Mouse (Mus musculus) 3134 (cell line): ENCODE results near the gene Hmox1.
A peak's percentile ranks its signal among the peaks of the same experiment; 100 is the strongest.

ENCODE experiments used
- DNase-seq: peaks from one replicate; pipeline ENCODE4 v3.0.0-alpha.2; 2011; ENCODE audit warnings: low spot score; ENCODE audit not compliant: insufficient read length; ENCODE audit errors: extremely low read depth

Gene Hmox1

GRCm38 (mm10) chr8:75093399-75094156 is at the start of gene Hmox1:
Gene Hmox1 (plus strand): TSS chr8:75093621.
- peak; percentile 96 for DNase-seq

GRCm38 (mm10) chr8:75046303-75046702 is 47.1 kb upstream of the Hmox1 start:
- no peak for DNase-seq

- DNase-seq, result no peak
Observed at GRCm38 (mm10) chr8:75047784-75048183, 45.6 kb upstream of the Hmox1 start.

DNA sequence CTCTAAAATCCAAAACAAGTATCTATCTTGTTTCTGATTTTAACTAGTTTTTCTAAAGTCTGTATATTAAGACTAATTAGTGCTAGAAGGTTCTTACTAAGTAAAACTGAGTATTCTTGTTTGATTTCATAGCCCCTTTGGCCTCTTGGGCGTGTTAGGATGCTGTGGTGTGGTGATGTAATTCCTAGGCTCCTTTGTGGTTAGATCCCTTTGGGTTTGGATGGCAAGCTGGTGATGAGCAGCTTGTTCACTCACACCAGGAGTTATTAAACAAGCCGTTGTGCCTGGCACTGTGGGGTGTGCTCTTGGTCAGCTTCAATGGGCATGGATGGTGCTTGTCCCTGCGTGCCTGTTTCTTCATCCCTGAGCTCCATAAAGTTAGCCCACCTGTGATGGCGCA is 40.1 kb upstream of the Hmox1 start:
- DNase-seq, result peak; percentile 41

DNA sequence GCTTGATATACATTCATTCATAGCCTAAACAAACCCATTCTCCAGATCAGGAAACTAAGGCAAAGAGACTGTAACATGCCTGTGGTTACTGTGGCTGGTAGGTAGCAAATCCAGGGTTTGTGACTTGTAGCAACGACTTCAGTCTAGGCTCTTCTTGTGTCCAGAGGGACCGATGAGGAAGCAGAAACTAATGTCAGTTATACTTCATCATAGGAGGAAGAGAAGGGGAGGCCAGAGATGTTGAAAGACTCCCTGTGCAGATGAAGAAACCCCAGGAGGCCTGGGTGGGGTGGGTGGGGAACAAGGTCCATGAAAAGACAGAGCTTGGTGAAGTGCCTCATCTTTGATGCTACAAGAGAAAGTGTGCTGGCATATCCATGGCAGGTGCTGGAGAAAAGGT is 37.7 kb upstream of the Hmox1 start:
- DNase-seq, result no peak

DNA sequence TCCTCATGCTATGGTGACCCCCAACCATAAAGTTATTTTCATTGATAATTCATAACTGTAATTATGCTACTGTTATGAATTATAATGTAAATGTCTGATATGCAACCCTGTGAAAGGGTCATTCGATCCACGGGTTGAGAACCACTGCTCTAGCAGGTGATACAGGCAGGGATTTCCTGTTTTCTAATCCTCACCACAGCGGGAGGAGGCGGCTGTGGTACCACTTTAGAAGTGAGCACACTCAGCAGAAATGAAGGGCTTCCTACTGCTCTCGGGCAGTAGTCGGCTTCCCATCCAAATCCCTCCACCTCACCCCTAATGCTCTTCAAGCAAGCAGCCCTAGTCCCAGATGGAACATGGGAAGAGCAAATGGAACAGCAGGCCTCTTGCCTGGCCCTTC is 33.4 kb upstream of the Hmox1 start:
- no peak for DNase-seq

GRCm38 (mm10) chr8:75060815-75061214 is 32.6 kb upstream of the Hmox1 start:
- DNase-seq, result no peak

DNA sequence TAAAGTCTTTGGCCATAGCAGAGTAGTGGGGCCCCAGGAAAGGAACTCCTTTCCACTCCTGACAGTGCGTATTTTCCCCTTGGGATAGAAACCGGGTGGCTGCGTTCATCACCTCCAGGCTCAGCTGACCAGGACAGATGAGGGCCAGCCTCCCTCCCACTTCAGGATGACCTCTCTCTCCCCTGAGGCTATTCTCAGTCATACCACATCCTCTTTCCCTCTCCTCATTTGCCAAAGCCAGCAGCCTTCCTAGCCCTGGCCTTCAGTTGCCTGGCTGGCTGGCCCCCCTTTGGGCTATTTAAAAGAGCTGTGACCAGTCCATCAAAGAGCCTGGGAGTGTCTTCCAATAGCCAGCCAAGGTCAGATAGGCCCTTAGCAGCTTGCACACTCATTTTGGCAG is 30.1 kb upstream of the Hmox1 start:
- no peak for DNase-seq

DNA sequence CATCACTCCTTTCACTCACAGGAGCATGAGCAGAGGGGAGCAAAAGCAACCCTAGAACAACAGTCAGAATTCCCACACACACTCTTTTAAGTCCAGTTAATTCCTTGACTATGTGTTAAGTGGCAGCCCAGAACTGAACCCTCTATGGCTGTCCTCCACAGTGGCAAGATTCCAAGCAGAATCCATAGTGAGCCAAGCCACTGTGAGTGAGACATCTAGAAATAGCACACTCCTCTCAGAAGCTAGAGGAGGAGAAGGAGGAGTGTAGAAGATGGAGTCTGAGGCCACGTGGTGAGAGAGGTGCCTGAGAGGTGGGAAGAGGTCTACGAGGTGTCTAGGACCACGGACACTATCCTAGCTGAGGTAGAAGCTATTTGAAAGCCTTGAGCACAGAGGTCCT is 28.6 kb upstream of the Hmox1 start:
- DNase-seq, result no peak

GRCm38 (mm10) chr8:75067287-75067686 is 26.1 kb upstream of the Hmox1 start:
- no peak for DNase-seq

GRCm38 (mm10) chr8:75070297-75070696 is 23.1 kb upstream of the Hmox1 start:
- DNase-seq, result no peak

DNA sequence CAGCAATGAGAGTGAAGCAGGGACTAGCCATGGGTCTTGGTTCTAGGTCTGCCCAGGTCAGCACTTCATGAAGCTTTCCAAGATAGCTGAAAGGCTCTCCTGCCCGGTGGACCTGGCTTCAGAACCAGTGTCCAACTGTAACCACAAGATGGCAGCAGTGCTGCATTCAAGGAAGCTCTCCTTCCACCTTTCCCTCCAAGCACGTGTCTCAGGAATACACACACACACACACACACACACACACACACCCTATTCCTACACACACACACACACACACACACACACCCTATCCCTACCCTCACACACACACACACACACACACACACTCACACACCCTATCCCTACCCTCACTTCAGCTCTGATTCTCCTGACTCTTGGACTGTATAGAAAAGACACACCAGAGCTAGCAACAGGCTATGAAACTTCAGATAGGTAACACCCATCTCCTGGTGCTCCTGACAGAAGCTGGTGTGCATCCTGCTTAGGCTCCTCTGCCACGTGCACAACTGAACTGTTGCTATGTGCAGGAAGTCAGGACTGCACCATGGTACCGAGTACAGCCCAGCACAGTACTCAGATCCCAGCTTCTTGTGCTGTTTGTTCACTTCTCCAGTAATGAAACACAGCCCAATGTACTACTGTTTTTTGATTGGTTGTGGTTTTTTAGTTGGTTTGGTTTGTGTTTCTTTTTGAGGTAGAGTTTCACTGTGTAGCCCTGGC is 21.6 kb upstream of the Hmox1 start:
- peak; percentile 56 for DNase-seq

DNA sequence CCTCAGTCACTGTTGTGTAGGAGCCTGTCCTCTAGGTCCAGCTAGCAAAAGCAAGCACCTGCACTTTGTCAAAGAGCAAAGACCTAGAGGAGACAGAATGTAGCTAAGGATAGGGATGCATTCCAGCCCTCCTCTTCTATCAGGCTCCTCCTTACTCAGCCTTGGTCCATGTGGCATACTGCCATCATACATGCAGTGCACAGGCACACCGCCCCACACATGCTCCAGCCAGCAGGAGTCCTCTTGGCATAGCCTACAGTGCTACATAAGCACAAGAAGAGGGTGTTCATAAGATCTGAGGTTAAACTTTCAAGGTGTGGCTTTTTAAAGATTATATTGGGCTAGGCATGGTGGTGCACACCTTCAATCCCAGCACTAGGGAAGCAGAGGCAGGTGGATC is 18.5 kb upstream of the Hmox1 start:
- DNase-seq, result no peak

- no peak for DNase-seq
Observed at GRCm38 (mm10) chr8:75078215-75078614, 15.2 kb upstream of the Hmox1 start.

DNA sequence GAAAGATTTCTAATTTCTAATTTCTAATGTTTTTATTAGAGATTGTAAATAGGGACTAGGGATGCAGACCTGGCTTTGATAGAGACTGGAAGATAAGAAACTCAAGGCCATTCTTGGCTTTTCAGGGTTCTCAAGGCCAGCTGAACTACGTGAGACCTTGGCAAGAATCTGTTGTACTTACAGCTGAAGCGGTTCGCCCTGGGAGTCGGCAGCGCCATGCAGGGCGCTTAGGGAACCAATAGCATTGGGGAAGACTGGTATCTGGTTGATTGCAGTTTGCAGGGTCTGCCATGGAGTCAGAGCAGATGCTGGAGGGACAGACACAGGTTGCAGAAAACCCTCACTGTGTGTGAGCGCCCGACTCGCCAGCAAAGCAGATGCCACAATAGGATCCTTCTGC is 14.6 kb upstream of the Hmox1 start:
- DNase-seq, result no peak

DNA sequence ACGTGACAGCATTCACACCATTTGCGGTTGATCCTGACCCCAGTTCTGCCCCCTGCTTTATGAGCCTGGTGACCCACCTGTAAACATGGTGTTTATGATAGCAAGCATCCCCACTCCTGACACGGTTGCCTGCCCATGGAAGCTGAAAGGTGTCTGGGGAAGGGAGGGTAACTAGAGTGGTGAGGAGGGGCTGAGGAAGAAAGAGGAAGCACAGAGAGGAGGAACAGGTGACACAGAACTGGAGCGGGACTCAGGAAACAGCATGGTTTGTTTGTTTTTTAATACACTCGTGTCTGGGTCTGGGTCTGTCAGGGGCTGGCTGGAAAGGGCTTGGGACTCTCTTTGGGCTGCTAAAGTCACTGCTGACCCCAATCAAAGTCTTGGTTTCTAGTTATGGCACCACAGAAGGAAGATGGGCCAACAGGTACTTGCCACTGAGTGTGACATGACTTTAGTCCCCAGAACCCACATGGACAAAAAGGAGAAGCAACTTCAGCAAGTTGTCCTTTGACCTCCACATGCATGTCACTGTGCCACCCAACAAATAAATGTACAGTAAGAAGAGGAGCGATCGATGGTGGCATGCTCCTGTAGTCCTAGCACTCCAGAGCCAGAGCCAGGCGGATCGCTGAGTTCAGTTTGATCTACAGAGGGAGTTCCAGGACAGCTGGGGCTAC is 11.9 kb upstream of the Hmox1 start:
- DNase-seq, result no peak

GRCm38 (mm10) chr8:75082181-75082805 is 11.1 kb upstream of the Hmox1 start:
- no peak for DNase-seq

DNA sequence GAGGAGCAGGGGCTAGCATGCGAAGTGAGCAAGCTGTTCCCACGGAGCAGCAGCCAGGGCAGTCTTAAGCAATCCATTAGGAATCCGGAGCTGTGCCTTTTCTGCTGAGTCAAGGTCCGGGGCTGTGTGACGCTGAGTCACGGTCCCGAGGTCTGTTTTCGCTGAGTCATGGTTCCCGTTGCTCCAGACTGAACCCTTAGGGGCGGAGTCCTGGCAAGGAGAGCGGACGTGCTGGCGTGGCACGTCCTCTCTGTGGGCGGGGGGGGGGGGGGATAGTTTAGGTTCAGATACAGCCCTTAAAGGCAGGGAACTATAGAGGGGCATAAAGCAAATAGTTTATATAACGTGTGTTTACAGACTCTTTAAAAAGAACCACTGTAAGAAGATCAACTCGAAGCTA is 9.6 kb upstream of the Hmox1 start:
- peak; percentile 90 for DNase-seq

DNA sequence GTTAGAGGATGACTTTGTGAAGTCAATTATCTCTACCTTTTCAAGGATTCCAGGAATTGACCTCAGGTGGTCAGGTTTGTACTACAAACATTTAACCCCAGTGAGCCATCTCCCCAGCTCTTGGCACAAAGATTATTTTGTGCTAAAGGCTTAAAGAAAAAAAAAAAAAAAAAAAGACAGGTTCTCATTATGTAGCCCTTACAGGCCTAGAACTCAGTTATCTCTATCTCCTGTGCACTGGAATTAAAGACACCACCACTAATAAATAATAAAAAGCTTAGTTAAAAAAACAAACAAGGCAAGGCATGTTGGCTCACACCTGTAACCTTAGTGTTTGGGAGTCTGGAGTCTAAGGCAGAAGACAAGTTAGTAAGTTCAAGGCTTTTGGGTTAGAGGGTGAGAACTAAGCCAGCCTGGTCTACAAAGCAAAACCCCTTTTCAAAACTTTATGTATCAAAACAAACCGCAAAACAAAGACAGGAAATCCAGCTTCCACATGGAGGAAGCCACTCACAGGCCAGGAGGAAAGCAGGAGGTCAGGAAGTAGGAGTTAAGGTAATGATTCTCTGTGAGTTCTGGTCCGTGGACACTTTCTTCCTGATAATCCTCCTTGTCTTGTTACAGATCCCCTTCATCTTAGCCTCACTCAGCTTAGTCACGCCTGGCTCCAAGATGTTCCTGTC is 8.9 kb upstream of the Hmox1 start:
- DNase-seq, result no peak

GRCm38 (mm10) chr8:75086002-75086401 is 7.4 kb upstream of the Hmox1 start:
- no peak for DNase-seq

DNA sequence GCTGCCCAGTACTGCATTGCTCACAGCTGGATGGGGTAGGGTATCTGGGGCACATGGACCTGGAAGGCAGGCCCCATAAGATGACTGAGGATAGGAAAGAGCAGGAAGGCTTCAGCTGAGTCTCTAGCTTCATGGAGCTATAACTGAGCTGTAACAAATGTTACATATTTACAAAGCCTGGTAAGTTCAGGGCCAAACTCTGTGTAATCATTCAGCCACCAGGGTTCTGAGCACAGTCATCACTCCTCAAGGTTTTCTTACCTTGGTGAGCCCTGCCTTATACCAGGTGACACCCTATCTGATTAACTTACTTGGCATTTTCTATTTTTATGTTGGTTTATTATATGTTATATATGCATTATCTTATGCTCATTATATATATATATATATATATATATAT is 6.3 kb upstream of the Hmox1 start:
- DNase-seq, result no peak
